Mouse (Mus musculus) kidney, adult 11 months (tissue): ENCODE measurements around the gene Ccr2.
"Not testable (repeated sequence)": the region's sequence is repeated elsewhere in the genome, so short reads cannot be mapped to it uniquely, and the experiment has no call there.

Source experiments
- DNase-seq: peaks from one replicate; pipeline ENCODE4 v3.0.0; 2022

Ccr2 gene

DNA sequence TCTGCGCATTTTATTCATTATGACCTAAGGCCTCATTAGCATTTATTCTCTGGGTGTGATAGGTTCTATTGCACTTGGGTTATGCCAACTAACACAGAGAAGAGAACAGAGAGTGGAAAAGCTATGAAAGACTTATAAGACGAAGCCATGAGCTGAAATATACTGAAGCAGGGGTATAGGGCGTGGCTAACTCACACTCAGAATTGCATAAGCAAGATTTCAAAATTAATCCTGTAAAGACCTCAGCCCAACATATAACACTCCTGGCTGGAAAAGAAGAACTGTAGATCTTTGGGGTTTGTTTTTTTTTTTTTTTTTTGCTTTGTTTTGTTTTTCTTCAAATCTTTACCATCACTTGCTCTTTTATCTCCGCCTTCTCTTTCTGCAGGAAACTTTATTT lies at the start of gene Ccr2:
Gene Ccr2 (plus strand): TSS at position 228 of the 400 bp plus-strand sequence.
- no peak for DNase-seq

- DNase-seq: no peak
Observed at GRCm38 (mm10) chr9:124053532-124053931, 48.2 kb upstream of the Ccr2 start.

- no peak for DNase-seq
Observed at GRCm38 (mm10) chr9:124056158-124056709, 45.5 kb upstream of the Ccr2 start.

- DNase-seq: no peak
Observed at GRCm38 (mm10) chr9:124059660-124060352, 41.9 kb upstream of the Ccr2 start.

GRCm38 (mm10) chr9:124061474-124062432 lies 40.0 kb upstream of the Ccr2 start:
- not testable (repeated sequence) for DNase-seq

- DNase-seq: no peak
Observed at GRCm38 (mm10) chr9:124066572-124067103, 35.1 kb upstream of the Ccr2 start.

GRCm38 (mm10) chr9:124068098-124069058 lies 33.4 kb upstream of the Ccr2 start:
- DNase-seq: no peak

DNA sequence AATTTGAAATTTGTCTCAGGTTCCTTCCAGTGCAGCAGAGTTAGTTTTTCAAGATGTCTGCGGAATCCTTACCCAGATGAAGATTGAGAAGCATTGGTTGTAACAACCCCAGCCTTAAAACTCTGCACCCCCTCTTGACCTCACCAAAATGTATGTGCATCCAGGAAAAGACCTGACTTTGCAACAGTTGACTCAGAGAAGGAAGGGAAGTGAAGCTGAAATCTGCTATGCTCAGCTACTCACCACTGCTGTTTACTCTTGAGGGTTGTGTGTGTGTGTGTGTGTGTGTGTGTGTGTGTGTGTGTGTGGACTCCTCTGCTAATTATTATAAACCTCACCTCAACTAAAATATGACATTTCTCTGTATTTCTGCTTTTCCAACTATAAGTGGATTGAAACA lies 30.2 kb upstream of the Ccr2 start:
- no peak for DNase-seq

DNA sequence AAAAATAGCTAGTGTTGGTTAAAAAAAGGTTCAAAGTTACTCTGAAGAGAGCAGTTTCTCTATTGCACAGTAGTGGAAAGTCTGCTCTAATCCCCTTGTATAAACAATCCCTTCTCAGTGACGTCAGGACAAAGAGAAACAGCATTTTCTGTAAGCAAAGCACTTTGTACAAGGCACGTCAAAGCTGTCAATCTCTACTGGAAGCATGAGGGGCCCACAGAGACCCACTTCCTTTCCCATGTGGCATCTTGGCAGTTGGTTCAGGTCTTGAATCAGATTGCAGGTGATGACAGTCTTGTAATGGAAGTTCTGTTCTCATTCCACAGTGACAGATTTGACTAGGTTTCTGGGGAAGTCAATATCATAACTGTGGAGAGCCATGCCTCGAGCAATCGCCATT lies 21.9 kb upstream of the Ccr2 start:
- no peak for DNase-seq

DNA sequence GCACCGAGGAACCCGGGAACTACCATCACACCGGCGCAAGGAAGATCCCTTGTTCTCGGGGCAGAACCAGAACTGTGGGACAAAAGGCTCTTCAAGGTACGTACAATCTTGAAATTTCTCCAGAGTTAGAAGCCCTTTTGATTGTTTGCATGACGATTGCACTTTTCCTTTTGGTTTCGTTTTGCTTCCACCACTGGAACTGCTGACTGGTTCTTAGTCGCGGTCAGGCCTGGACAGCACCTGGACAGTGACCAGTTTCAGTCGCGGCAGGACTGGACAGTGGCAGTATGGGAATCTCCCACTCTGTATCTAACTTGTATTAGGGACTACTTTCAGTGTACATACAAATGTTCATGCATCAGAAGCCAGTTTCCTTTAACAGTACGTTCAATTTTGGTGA lies 21.3 kb upstream of the Ccr2 start:
- DNase-seq: not testable (repeated sequence)

GRCm38 (mm10) chr9:124090441-124090840 lies 11.3 kb upstream of the Ccr2 start:
- DNase-seq: no peak

- no peak for DNase-seq
Observed at GRCm38 (mm10) chr9:124099127-124099526, 2.6 kb upstream of the Ccr2 start.

DNA sequence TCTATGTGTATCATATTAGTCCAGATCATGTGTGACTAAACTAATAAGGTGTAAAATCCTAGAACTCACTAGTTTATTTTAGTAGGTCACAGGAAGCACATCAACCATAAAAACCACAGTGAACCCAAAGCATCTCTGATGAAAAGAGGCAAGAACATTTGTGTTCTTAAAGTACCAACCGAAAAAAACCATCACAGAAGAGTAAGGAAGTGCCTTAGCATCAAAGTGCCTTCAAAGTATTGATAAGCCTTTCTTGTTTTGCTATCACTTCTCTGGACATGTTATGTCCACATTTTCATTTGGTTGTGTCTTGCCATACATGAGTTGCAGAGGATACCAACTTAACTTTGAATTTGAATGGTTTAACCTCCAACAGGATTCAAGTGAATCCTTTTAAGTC lies 1.4 kb upstream of the Ccr2 start:
- no peak for DNase-seq

DNA sequence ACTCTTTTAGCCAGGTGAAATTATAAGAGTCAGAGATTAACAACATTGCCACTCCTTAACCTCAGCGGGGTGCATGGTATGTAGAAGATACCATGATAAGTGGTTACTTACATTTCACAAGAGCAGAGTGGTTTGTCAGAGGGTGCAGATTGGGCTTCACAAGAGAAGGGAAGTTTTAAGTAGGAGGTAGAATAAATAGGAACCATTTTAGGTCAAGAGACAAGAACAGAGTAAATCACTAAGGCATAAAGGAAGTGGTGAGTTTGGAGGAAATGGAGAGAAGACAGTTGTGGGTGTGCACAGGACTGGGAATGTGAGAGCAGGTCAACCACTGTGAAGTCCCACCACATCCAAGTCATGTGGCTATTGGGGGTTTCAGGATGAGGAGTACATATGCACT lies 1.4 kb downstream of the Ccr2 start:
- DNase-seq: no peak

DNA sequence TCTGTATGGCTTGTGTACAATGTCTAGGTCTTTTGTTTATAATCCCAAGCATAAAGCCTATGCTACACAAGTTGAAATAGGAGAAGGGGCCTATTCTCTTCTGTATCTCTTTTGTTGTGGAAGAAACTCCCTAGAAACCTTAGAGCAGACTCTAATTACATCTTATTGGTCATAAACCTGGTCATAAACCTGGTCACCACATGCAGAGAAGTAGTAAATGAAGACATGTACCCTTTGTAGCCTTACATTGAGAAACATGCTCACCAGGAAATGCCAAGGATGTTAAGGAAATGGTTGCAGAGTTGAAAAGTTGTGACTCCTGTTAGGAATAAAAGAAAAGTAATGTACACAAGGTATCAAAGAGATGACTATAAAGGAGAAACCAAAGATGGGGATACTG lies 3.4 kb downstream of the Ccr2 start:
- no peak for DNase-seq

DNA sequence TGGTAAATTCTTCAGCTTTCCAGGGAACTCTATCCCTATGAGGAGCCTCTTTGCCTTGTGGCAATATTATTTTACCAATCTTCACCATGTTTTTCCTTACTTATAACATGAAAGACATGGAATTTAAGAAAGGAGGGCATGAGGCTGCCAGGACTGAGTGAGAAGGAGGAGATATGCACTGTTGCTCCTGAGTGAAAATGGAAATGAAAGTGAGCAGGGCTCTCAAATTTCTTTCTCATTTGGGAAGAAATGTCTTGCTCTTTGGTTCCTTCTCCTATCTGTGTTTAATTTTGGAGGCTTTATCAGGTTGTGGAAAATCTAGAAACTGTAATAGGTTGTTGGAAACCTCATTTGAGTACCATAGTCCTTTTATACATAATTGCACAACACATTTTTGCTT lies 5.5 kb downstream of the Ccr2 start:
- DNase-seq: no peak

DNA sequence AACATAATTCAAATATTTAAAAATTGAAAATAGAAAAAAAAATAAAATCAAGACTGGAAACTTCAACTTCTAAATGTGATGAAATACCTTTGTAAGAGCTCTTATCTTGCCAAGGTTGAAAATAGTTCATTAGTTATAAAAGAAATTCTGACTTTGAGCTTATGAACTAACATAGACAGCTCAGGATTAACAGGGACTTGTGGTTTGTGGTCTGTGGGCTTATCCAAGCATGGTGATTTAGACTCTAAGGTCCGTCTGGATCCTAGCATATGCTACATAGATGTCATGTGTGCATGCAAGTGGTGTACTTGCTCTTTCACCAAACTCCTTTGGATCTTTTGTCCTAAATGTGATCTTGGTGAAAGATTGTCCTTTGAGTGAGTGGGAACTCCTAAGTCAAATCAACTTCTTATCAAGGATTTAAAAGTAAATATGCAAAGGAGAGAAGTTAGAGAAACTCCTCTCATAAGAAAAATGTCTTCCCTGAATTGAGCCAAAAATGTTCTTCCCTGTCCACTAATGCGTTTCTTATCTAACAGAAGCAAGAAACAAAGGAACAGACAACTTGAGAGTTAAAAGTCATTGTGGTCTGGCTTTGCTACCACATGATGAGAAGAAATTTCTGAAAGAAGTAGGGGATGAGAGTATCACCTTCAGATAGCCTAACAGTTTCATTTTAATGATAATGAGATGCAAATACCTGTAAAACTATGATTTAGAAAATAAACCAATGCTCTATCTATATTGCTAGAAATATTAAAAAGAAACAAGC lies 6.8 kb downstream of the Ccr2 start:
- DNase-seq: no peak

- no peak for DNase-seq
Observed at GRCm38 (mm10) chr9:124111997-124112396, 10.2 kb downstream of the Ccr2 start.

- DNase-seq: no peak
Observed at GRCm38 (mm10) chr9:124112591-124113239, 11.0 kb downstream of the Ccr2 start.

DNA sequence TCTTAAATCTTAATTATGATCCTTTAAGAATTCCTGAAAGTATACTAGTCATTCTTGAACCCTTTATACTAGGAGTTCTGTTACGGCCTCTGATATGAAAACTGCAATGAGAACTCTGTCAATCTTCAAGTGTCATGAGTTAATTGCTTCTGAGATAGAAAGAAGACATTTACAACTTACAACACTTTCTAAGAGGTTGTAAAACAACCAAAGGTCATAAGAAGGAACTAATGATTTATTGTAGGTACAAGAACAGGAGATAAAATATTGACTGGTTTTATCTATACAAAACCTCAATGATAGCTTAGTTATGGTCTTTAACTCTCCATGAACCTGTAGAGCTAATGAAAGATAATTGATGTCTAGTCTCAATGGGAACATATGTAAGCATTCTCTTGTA lies 12.0 kb downstream of the Ccr2 start:
- no peak for DNase-seq

- no peak for DNase-seq
Observed at GRCm38 (mm10) chr9:124118489-124118888, 16.7 kb downstream of the Ccr2 start.
